Mouse (Mus musculus): Measurements from ENCODE around the gene Trp53i11.

GRCm38 (mm10) chr2:93141329-93141728 lies 46.0 kb upstream of the Trp53i11 start:
- TF ChIP-seq CTCF (IDR thresholded peaks at IDR 0.05; ENCODE audit: low read depth, low read length) (no peak), POLR2A (IDR thresholded peaks at IDR 0.05; ENCODE audit: extremely low read depth, insufficient read depth, low read length) (no peak)
